Mouse (Mus musculus): Measurements from ENCODE around the gene Dnajc5. TPM values are rescaled to one million over a fixed set of nuclear protein-coding genes. Genes with fewer than 3 reads are reported as not detected.

Gene Dnajc5
- total RNA-seq, 1 experiment: 67.2 TPM

DNA sequence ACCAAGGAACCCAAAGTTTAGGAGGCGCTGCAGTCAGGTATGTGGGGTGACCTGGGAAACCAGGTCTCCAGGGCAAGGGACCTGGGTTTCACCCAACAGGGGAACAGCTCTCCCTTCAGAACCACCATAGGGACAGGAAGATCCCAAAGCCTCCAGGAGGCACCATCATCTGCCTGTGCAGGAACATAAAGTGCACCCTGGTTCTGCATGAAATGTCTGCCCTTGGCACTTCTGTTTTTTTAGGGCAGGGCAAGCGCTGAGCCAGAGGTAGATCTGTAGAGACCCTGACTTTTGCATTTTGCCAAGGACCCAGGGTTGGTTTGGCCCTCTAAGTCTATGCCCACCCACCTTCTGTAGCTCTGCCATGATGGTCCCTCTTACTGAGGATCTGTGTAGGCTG, 62.1 kb downstream of the Dnajc5 start:
- TF ChIP-seq HCFC1 (IDR thresholded peaks at IDR 0.05; ENCODE audit: borderline replicate concordance, insufficient read depth, low read length) (no peak), ZNF384 (IDR thresholded peaks at IDR 0.05; ENCODE audit: low read depth, low read length) (no peak), ZC3H11A (IDR thresholded peaks at IDR 0.05; ENCODE audit: borderline replicate concordance, low read depth, low read length) (no peak), MAFK (IDR thresholded peaks at IDR 0.05; ENCODE audit: insufficient read depth, low read depth, low read length) (no peak), CHD2 (IDR thresholded peaks at IDR 0.05; ENCODE audit: low read depth, low read length) (no peak)
- in situ Hi-C loops (cut with MboI; ENCODE audit: low sequenced_read_pairs in 2 of 2, unreplicated experiment in 2 of 2): no loop called here
- Histone ChIP-seq H3K9me3 (ENCODE audit: control insufficient read depth, insufficient read depth, low read depth, low read length) (no peaks in the 10 kb centered on the region), H3K4me3 (ENCODE audit: insufficient read depth in 1 of 2, low read depth in 1 of 2, low read length in 2 of 2, poor library complexity in 1 of 2, severe bottlenecking in 1 of 2) (peak overlapping the region in 1 of 2 experiments; percentile 90; a peak in 1 of 4 replicates), H3K27ac (ENCODE audit: insufficient read depth, low read depth, low read length, poor library complexity, severe bottlenecking) (no peak overlapping the region), H3K36me3 (ENCODE audit: control insufficient read depth, insufficient read depth, low read length, poor library complexity, severe bottlenecking) (peaks cover 20% of the 10 kb centered on the region), H3K4me1 (ENCODE audit: control insufficient read depth in 2 of 2, insufficient read depth in 2 of 2, low read length in 2 of 2, poor library complexity in 1 of 2) (no peaks in the 10 kb centered on the region), H3K9ac (ENCODE audit: insufficient read depth, low read depth, low read length, poor library complexity, severe bottlenecking) (no peak overlapping the region)
- no peak for DNase-seq (ENCODE audit: low read depth, low spot score)

DNA sequence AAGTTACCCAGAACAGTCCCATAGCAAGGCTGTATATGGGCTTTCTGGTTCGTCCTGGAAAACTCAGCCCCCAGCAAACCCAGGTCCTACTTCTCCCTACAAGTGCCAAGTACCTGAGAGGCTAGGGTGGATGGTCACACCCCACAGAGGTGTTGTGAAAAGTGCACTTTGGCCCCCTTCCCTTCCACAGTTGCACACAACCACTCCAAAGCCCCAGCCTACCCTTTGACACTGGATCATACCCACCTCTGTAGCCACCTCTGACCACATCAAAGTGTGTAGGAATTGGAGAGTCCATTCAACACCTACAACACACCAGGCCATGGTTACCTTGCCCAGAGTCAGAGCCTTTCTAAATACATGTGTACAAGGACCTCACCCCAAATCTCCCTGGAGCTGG, 62.7 kb downstream of the Dnajc5 start:
- Histone ChIP-seq H3K4me3 (ENCODE audit: insufficient read depth in 1 of 2, low read depth in 1 of 2, low read length in 2 of 2, poor library complexity in 1 of 2, severe bottlenecking in 1 of 2) (no peak overlapping the region), H3K9ac (ENCODE audit: insufficient read depth, low read depth, low read length, poor library complexity, severe bottlenecking) (no peak overlapping the region), H3K4me1 (ENCODE audit: control insufficient read depth in 2 of 2, insufficient read depth in 2 of 2, low read length in 2 of 2, poor library complexity in 1 of 2) (no peaks in the 10 kb centered on the region), H3K27ac (ENCODE audit: insufficient read depth, low read depth, low read length, poor library complexity, severe bottlenecking) (no peak overlapping the region), H3K9me3 (ENCODE audit: control insufficient read depth, insufficient read depth, low read depth, low read length) (no peaks in the 10 kb centered on the region), H3K36me3 (ENCODE audit: control insufficient read depth, insufficient read depth, low read length, poor library complexity, severe bottlenecking) (peaks cover 24% of the 10 kb centered on the region)
- in situ Hi-C loops (cut with MboI; ENCODE audit: low sequenced_read_pairs in 2 of 2, unreplicated experiment in 2 of 2): no loop called here
- TF ChIP-seq MAFK (IDR thresholded peaks at IDR 0.05; ENCODE audit: insufficient read depth, low read depth, low read length): no peak
- TF ChIP-seq ZNF384 (IDR thresholded peaks at IDR 0.05; ENCODE audit: low read depth, low read length): no peak
- TF ChIP-seq ZC3H11A (IDR thresholded peaks at IDR 0.05; ENCODE audit: borderline replicate concordance, low read depth, low read length): no peak
- no peak for TF ChIP-seq HCFC1 (IDR thresholded peaks at IDR 0.05; ENCODE audit: borderline replicate concordance, insufficient read depth, low read length)
- TF ChIP-seq CHD2 (IDR thresholded peaks at IDR 0.05; ENCODE audit: low read depth, low read length): no peak
- DNase-seq (ENCODE audit: low read depth, low spot score): no peak

- TF ChIP-seq ZNF384 (IDR thresholded peaks at IDR 0.05; ENCODE audit: low read depth, low read length) (no peak), MAFK (IDR thresholded peaks at IDR 0.05; ENCODE audit: insufficient read depth, low read depth, low read length) (no peak), ZC3H11A (IDR thresholded peaks at IDR 0.05; ENCODE audit: borderline replicate concordance, low read depth, low read length) (no peak)
- no peaks in the 10 kb centered on the region for H3K4me1 ChIP-seq (ENCODE audit: control insufficient read depth in 2 of 2, insufficient read depth in 2 of 2, low read length in 2 of 2, poor library complexity in 1 of 2)
- DNase-seq (ENCODE audit: low read depth, low spot score): no peak
- in situ Hi-C loops (cut with MboI; ENCODE audit: low sequenced_read_pairs in 2 of 2, unreplicated experiment in 2 of 2): no loop called here
- H3K4me3 ChIP-seq (ENCODE audit: insufficient read depth in 1 of 2, low read depth in 1 of 2, low read length in 2 of 2, poor library complexity in 1 of 2, severe bottlenecking in 1 of 2): no peak overlapping the region
- H3K9ac ChIP-seq (ENCODE audit: insufficient read depth, low read depth, low read length, poor library complexity, severe bottlenecking): no peak overlapping the region
- no peak overlapping the region for H3K27ac ChIP-seq (ENCODE audit: insufficient read depth, low read depth, low read length, poor library complexity, severe bottlenecking)
- H3K9me3 ChIP-seq (ENCODE audit: control insufficient read depth, insufficient read depth, low read depth, low read length): no peaks in the 10 kb centered on the region
- peaks cover 31% of the 10 kb centered on the region for H3K36me3 ChIP-seq (ENCODE audit: control insufficient read depth, insufficient read depth, low read length, poor library complexity, severe bottlenecking)
Measured at GRCm38 (mm10) chr2:181583460-181584257, 63.4 kb downstream of the Dnajc5 start.

DNA sequence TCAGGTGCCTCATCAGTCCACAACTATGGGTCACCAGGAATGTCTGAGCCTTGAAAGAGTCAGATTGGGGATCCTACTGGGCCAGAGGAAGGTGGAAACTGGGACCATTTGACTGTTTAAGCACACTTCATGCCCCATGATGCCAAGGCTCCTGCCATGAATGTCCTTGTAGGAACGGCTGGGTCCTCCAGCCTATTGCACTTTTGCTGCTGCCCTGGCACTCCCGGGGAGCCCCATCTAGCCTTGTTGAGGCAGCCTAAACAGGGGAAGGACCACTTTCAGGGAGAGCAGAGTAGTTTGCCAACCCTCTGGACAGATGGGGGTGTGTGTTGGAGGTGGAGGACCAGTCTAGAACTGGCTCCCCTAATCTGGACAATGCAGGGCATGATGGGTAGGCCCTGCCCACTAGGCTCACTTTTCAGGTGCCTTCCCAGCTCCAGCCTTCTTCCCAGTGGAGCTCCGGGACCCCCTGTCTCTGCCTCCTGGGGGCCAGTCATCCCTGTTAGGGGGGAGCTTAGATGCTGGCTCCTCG, 64.2 kb downstream of the Dnajc5 start, which contains the start of gene Uckl1:
Gene Uckl1 (minus strand): TSS at position 482 of the 532 bp plus-strand sequence.
- H3K9me3 ChIP-seq (ENCODE audit: control insufficient read depth, insufficient read depth, low read depth, low read length): no peaks in the 10 kb centered on the region
- H3K9ac ChIP-seq (ENCODE audit: insufficient read depth, low read depth, low read length, poor library complexity, severe bottlenecking): no peak within 1 kb of the TSS
- H3K36me3 ChIP-seq (ENCODE audit: control insufficient read depth, insufficient read depth, low read length, poor library complexity, severe bottlenecking): peaks cover 37% of the 10 kb centered on the region
- no peak for DNase-seq (ENCODE audit: low read depth, low spot score)
- no peak within 1 kb of the TSS for H3K4me3 ChIP-seq (ENCODE audit: insufficient read depth in 1 of 2, low read depth in 1 of 2, low read length in 2 of 2, poor library complexity in 1 of 2, severe bottlenecking in 1 of 2)
- in situ Hi-C loops (cut with MboI; ENCODE audit: low sequenced_read_pairs in 2 of 2, unreplicated experiment in 2 of 2): no loop called here
- no peak within 1 kb of the TSS for H3K27ac ChIP-seq (ENCODE audit: insufficient read depth, low read depth, low read length, poor library complexity, severe bottlenecking)
- no peaks in the 10 kb centered on the region for H3K4me1 ChIP-seq (ENCODE audit: control insufficient read depth in 2 of 2, insufficient read depth in 2 of 2, low read length in 2 of 2, poor library complexity in 1 of 2)
- TF ChIP-seq CHD2 (IDR thresholded peaks at IDR 0.05; ENCODE audit: low read depth, low read length) (no peak), MAFK (IDR thresholded peaks at IDR 0.05; ENCODE audit: insufficient read depth, low read depth, low read length) (no peak), ZC3H11A (IDR thresholded peaks at IDR 0.05; ENCODE audit: borderline replicate concordance, low read depth, low read length) (no peak), HCFC1 (IDR thresholded peaks at IDR 0.05; ENCODE audit: borderline replicate concordance, insufficient read depth, low read length) (no peak), ZNF384 (IDR thresholded peaks at IDR 0.05; ENCODE audit: low read depth, low read length) (no peak)
